Mouse (Mus musculus) heart, adult 2 months (tissue): ENCODE results near the gene Eml6.

Experiments
- CTCF ChIP-seq: fragments of 200-600 bp; IDR thresholded peaks from 2 replicates; pipeline ENCODE4 v1.8.1; 2022; ENCODE audit warnings: antibody characterized with exemption, mild to moderate bottlenecking, moderate library complexity
- POLR2A ChIP-seq: fragments of 200-500 bp; IDR thresholded peaks from 2 replicates; pipeline ENCODE4 v1.6.1; 2011; ENCODE audit warnings: mild to moderate bottlenecking, low read depth, low read length, control low read depth; ENCODE audit not compliant: insufficient read depth

DNA sequence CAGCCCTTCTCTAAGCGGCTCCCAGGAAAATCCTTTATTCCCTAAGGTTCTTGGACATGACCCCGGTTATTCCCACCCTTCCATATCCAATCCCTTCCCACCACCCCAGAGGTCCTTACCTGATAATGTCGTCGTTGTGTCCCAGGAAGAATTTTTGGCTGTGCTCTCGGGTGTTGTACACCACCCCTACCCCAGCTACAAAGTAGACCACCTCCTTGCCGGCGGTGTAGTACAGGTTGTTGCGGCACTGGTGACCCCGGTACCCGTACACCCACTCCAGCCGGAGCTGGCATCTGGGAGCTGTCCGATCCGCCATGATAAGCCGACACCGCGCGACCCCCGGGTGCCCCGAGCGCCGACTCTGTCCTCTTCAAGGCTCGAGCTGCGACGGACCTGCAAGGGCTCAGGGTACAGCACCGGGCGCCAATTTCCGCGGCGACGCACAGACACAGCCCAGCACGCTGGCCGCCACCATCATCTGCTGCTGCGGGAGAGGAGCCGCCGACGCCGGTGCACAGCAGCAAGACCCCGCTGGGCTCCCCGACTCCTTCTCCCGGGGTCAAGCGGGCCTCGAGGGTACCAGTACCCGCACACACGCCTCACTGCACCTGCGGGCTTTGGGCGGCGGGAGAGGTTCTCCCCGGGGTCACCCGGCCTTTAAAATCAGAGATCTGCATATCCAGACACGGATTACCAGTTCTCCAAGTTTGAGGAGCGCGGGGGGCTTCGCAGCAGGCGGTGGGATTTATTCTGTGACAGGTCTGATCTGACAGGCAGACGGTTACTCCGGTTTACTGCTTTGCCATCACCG is 1.4 kb downstream of the Eml6 start:
- TF ChIP-seq POLR2A (no peak), CTCF (no peak)
